Mouse (Mus musculus): ENCODE data around the gene Rab9. TPM values are rescaled to one million over a fixed set of nuclear protein-coding genes. Genes with fewer than 3 reads are reported as not detected.
"Not testable (repeated sequence)": the region's sequence is repeated elsewhere in the genome, so short reads cannot be mapped to it uniquely, and the experiment has no call there.

The Rab9 gene
- polyA plus RNA-seq, 1 experiment: 74.9 TPM

DNA sequence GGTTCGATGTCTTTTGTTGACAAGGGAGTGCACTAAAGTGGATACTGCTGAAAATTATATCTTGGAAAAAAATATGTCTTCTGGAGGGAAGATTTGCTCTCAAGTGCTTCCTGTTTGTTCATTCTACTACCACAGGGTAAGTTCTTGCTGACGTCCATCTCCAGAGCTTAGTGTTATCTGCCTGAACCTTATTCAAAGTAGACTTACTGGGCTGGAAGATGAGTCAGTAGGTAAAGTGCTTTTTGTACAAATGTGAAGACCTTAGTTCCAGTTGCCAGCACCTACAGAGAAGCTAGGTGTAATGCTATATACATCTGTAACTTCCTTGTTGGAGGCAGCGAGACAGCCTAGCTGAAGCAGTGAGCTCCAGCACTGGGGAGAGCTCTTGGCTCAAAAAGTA is 36.3 kb upstream of the Rab9 start:
- Histone ChIP-seq H3K27ac (ENCODE audit: insufficient read depth, low read length) (no peak overlapping the region), H3K4me1 (ENCODE audit: control insufficient read depth, insufficient read depth, low read length) (peaks cover 2% of the 10 kb centered on the region), H3K9ac (ENCODE audit: low read depth, poor library complexity, severe bottlenecking) (no peak overlapping the region), H3K9me3 (replicated peaks; ENCODE audit: control insufficient read depth, insufficient read depth, low read length, poor library complexity, severe bottlenecking) (no peaks in the 10 kb centered on the region), H3K27me3 (ENCODE audit: control insufficient read depth, insufficient read depth, low read length, poor library complexity, severe bottlenecking) (no peaks in the 10 kb centered on the region), H3K4me3 (ENCODE audit: low read depth, low read length) (no peak overlapping the region), H3K36me3 (ENCODE audit: control insufficient read depth, insufficient read depth, low read length, poor library complexity, severe bottlenecking) (no peaks in the 10 kb centered on the region)
- no peak for TF ChIP-seq POLR2A (IDR thresholded peaks at IDR 0.05; ENCODE audit: insufficient read depth, low read length)
- no peak for TF ChIP-seq EP300 (IDR thresholded peaks at IDR 0.05; ENCODE audit: insufficient read depth, low read depth, low read length)
- TF ChIP-seq CTCF (IDR thresholded peaks at IDR 0.05; ENCODE audit: low read depth, low read length): no peak

DNA sequence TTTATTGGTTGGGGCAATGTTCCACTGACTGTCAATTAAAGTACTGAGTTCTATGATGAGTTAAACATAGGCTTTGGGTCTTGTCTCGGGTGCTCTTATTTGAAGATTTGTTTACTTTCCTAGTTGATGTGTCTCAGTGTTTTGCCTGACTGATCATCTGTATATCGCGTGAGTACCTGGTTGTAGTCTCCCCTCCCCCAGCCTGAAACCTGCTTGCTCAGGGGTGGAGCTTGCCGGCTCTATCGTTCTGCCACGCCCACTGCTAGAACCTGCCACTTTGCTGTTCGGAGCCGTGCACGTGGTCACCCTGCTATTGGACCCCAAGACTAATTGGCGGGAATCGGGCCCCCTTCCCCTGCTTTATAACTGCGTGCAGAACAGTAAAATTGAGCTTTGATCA is 34.4 kb upstream of the Rab9 start:
- H3K27ac ChIP-seq (ENCODE audit: insufficient read depth, low read length); H3K4me3 ChIP-seq (ENCODE audit: low read depth, low read length); H3K27me3 ChIP-seq (ENCODE audit: control insufficient read depth, insufficient read depth, low read length, poor library complexity, severe bottlenecking); H3K4me1 ChIP-seq (ENCODE audit: control insufficient read depth, insufficient read depth, low read length); H3K36me3 ChIP-seq (ENCODE audit: control insufficient read depth, insufficient read depth, low read length, poor library complexity, severe bottlenecking); H3K9me3 ChIP-seq (replicated peaks; ENCODE audit: control insufficient read depth, insufficient read depth, low read length, poor library complexity, severe bottlenecking): not testable (repeated sequence)
- peak overlapping the region; percentile 70; the same call in 1 of the 2 replicates for H3K9ac ChIP-seq (ENCODE audit: low read depth, poor library complexity, severe bottlenecking)

DNA sequence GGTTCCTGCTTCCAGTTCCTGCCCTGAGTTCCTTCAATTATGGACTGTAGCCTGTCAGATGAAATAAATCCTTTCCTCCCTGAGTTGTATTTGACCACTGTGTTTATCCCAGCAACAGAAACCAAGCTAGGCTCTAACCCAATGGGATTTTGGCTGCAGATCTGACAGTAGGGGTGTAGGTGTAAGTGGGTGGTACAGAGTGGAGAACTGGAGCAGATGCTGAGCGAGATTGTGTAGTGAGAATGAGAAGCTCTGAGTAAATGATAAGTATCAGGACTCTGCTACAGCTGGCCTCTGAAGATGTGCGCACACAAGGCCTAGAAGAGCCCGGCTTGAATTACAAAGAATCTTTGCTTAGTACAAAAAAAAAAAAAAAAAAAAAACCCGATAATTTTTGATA is 32.4 kb upstream of the Rab9 start:
- H3K27me3 ChIP-seq (ENCODE audit: control insufficient read depth, insufficient read depth, low read length, poor library complexity, severe bottlenecking): no peaks in the 10 kb centered on the region

DNA sequence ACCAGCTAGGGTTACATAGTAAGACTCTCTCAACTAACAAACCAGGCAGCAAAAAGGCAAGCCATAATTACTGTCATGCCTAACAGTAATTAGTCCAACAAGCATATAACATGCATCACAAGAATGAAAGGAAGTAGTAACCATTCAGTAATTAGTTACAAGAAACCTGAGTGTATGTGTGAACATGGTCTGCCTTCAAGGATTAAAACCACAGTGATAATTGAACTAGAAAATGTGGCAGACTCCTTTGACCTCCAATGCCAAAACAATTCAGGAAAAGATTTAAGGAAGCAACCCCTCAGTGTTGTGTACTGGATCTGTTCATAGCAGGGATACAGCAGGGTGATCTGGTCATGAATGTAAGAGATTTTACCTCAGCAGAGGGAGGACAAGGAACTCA is 31.4 kb upstream of the Rab9 start:
- Histone ChIP-seq H3K36me3 (ENCODE audit: control insufficient read depth, insufficient read depth, low read length, poor library complexity, severe bottlenecking) (no peaks in the 10 kb centered on the region), H3K27me3 (ENCODE audit: control insufficient read depth, insufficient read depth, low read length, poor library complexity, severe bottlenecking) (no peaks in the 10 kb centered on the region), H3K9ac (ENCODE audit: low read depth, poor library complexity, severe bottlenecking) (peak overlapping the region; percentile 78; the same call in 1 of the 2 replicates), H3K4me1 (ENCODE audit: control insufficient read depth, insufficient read depth, low read length) (peaks cover 2% of the 10 kb centered on the region), H3K4me3 (ENCODE audit: low read depth, low read length) (no peak overlapping the region), H3K9me3 (replicated peaks; ENCODE audit: control insufficient read depth, insufficient read depth, low read length, poor library complexity, severe bottlenecking) (no peaks in the 10 kb centered on the region), H3K27ac (ENCODE audit: insufficient read depth, low read length) (no peak overlapping the region)
- TF ChIP-seq EP300 (IDR thresholded peaks at IDR 0.05; ENCODE audit: insufficient read depth, low read depth, low read length) (no peak), POLR2A (IDR thresholded peaks at IDR 0.05; ENCODE audit: insufficient read depth, low read length) (no peak), CTCF (IDR thresholded peaks at IDR 0.05; ENCODE audit: low read depth, low read length) (no peak)

More for the DNA sequence above, 32.4 kb upstream of the Rab9 start:
- Histone ChIP-seq H3K4me1 (ENCODE audit: control insufficient read depth, insufficient read depth, low read length) (peaks cover 2% of the 10 kb centered on the region), H3K36me3 (ENCODE audit: control insufficient read depth, insufficient read depth, low read length, poor library complexity, severe bottlenecking) (no peaks in the 10 kb centered on the region), H3K4me3 (ENCODE audit: low read depth, low read length) (no peak overlapping the region), H3K9ac (ENCODE audit: low read depth, poor library complexity, severe bottlenecking) (no peak overlapping the region), H3K27ac (ENCODE audit: insufficient read depth, low read length) (no peak overlapping the region), H3K9me3 (replicated peaks; ENCODE audit: control insufficient read depth, insufficient read depth, low read length, poor library complexity, severe bottlenecking) (no peaks in the 10 kb centered on the region)
- no peak for TF ChIP-seq EP300 (IDR thresholded peaks at IDR 0.05; ENCODE audit: insufficient read depth, low read depth, low read length)
- no peak for TF ChIP-seq POLR2A (IDR thresholded peaks at IDR 0.05; ENCODE audit: insufficient read depth, low read length)
- TF ChIP-seq CTCF (IDR thresholded peaks at IDR 0.05; ENCODE audit: low read depth, low read length): no peak

DNA sequence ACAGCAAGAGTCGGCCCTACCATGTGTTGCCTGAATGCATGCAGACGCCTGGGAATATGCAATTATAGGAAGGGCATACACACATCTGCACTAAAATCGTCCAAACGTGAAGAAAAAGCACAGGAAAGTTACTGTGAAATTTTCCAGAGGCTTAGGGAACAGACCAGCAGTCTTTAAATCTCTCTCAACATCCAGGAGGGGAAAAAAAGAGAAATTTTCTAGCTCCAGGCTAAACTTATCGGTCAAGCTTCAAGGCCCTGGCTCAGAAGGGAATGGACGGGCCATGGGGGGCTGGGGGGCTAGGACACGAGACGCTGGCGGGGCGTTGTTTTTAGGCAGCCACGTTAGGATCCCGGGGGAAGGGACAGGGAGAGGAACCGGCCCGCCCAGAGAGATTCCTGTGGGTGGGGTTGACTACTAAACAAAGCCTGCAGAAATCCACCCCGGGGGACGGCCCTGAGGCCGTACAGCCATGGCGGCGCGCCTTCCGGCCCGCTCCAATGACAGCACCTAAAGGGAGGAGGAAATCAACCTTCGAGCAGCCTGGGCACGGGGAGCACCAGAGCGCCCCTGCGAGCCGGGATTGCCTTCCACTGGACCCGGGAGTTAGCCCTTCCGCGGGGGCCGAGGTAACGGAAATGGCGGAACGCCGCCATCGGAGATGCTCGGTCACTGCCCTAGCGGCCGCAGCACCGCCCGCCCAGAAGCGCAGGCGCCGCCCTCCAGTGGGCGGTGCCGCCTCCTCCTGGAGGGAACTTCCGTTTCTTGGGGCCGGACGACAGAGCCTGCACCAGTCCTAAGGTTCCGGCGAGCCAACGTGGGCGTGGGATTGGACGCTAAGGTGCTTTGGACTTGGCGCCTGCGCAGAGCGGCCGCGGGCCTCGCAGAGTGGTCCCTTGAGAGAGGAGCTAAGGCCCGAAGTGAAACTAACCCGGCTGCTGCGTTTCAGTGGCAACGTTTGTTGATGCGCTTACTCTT is 30.4 kb upstream of the Rab9 start:
- H3K27me3 ChIP-seq (ENCODE audit: control insufficient read depth, insufficient read depth, low read length, poor library complexity, severe bottlenecking): no peaks in the 10 kb centered on the region
- peak overlapping the region; percentile 88 for H3K27ac ChIP-seq (ENCODE audit: insufficient read depth, low read length)
- TF ChIP-seq POLR2A (IDR thresholded peaks at IDR 0.05; ENCODE audit: insufficient read depth, low read length) (peak; percentile 43), CTCF (IDR thresholded peaks at IDR 0.05; ENCODE audit: low read depth, low read length) (no peak)
- H3K36me3 ChIP-seq (ENCODE audit: control insufficient read depth, insufficient read depth, low read length, poor library complexity, severe bottlenecking): no peaks in the 10 kb centered on the region
- peak overlapping the region; percentile 90 for H3K4me3 ChIP-seq (ENCODE audit: low read depth, low read length)
- peak overlapping the region; percentile 78 for H3K9ac ChIP-seq (ENCODE audit: low read depth, poor library complexity, severe bottlenecking)
- peaks cover 2% of the 10 kb centered on the region for H3K4me1 ChIP-seq (ENCODE audit: control insufficient read depth, insufficient read depth, low read length)
- no peaks in the 10 kb centered on the region for H3K9me3 ChIP-seq (replicated peaks; ENCODE audit: control insufficient read depth, insufficient read depth, low read length, poor library complexity, severe bottlenecking)

DNA sequence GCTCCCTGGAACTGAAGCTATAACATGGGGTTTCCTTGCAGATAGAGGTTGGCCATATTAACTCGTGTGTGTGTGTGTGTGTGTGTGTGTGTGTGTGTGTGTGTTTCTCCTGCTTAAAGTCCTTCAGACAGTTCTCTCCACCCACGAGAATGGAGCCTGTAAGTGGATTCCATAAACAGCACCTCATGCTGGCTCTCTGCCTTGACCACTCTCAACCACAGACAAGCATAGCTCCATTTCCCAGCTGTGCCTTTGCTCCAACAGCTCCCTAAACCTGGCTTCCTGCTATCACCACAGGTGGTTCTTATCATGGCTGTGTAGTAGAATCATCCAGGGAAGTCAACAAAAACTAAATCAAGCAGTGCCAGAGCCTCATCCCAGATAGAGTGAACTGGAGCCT is 24.8 kb upstream of the Rab9 start:
- no peak overlapping the region for H3K9ac ChIP-seq (ENCODE audit: low read depth, poor library complexity, severe bottlenecking)
- no peaks in the 10 kb centered on the region for H3K9me3 ChIP-seq (replicated peaks; ENCODE audit: control insufficient read depth, insufficient read depth, low read length, poor library complexity, severe bottlenecking)
- H3K4me1 ChIP-seq (ENCODE audit: control insufficient read depth, insufficient read depth, low read length): no peaks in the 10 kb centered on the region
- no peaks in the 10 kb centered on the region for H3K27me3 ChIP-seq (ENCODE audit: control insufficient read depth, insufficient read depth, low read length, poor library complexity, severe bottlenecking)
- H3K36me3 ChIP-seq (ENCODE audit: control insufficient read depth, insufficient read depth, low read length, poor library complexity, severe bottlenecking): peaks cover 2% of the 10 kb centered on the region; the same call in 1 of the 2 replicates
- no peak overlapping the region for H3K4me3 ChIP-seq (ENCODE audit: low read depth, low read length)
- TF ChIP-seq EP300 (IDR thresholded peaks at IDR 0.05; ENCODE audit: insufficient read depth, low read depth, low read length): no peak
- TF ChIP-seq POLR2A (IDR thresholded peaks at IDR 0.05; ENCODE audit: insufficient read depth, low read length): no peak
- TF ChIP-seq CTCF (IDR thresholded peaks at IDR 0.05; ENCODE audit: low read depth, low read length): no peak
- no peak overlapping the region for H3K27ac ChIP-seq (ENCODE audit: insufficient read depth, low read length)
